23 mouse cellular contexts compared by ENCODE assay signal in genomic region chr8:121699936-121700335, GRCm38 (mm10). TPM values are rescaled to one million over a fixed set of nuclear protein-coding genes. Genes with fewer than 3 reads are reported as not detected.
DNase-seq lines count a peak whose midpoint lies in the region; ATAC-seq lines count a peak whose summit lies in the region.
"Had no signal": no experiment of that assay in that cellular context is flagged by ENCODE, and none has a peak within 500 bp of the region (broad histone marks: within the 10 kb centered on the region; RNA-seq: fewer than 3 reads in every experiment).

No protein-coding gene starts in this region.

- H3K9me3 ChIP-seq in forebrain, embryonic 12.5 days: no peaks in the 10 kb centered on the region
- H3K9me3 ChIP-seq: embryonic facial prominence, embryonic 13.5 days; forebrain, embryonic 13.5 days; heart, embryonic 13.5 days had no signal

- H3K4me2 ChIP-seq in forebrain, embryonic 12.5 days: no peak overlapping the region
- H3K4me2 ChIP-seq: embryonic facial prominence, embryonic 13.5 days; forebrain, embryonic 13.5 days; heart, embryonic 13.5 days; hindbrain, embryonic 14.5 days had no signal

- no peak for DNase-seq in cerebellum, postnatal 4 days (ENCODE audit: low spot score in 2 of 2)
- DNase-seq in cerebellum, adult 11-12 months: peak; percentile 98
- peak; percentile 98 for DNase-seq in cerebellum, adult 9-10 months
- peak; percentile 99 for DNase-seq in cerebellum, postnatal 25 days
- DNase-seq in heart, adult 8-10 months (ENCODE audit: low spot score): no peak
- DNase-seq: adrenal gland, postnatal 10 days; B cell, adult 2 months; forebrain, postnatal 0 days; gastrocnemius, adult 2 months; gastrocnemius, postnatal 25 days; kidney, adult 2 months had no signal

- no peak overlapping the region for H3K9ac ChIP-seq in forebrain, embryonic 12.5 days
- H3K9ac ChIP-seq: embryonic facial prominence, embryonic 13.5 days; forebrain, embryonic 13.5 days; forebrain, postnatal 0 days; heart, embryonic 13.5 days; hindbrain, embryonic 14.5 days had no signal

- peak; percentile 91 for ATAC-seq in cerebellum, adult (ENCODE audit: insufficient number of reproducible peaks, low FRiP score, low TSS enrichment)
- no peak for ATAC-seq in forebrain, embryonic 12.5 days (ENCODE audit: low FRiP score)
- ATAC-seq in megakaryocyte, adult 5-6 weeks (ENCODE audit: poor library complexity, severe bottlenecking): no peak
- ATAC-seq: CD4-positive, CD25-positive, alpha-beta regulatory T cell, adult 4 months; forebrain, embryonic 13.5 days; forebrain, postnatal 0 days; intestine, embryonic 16.5 days had no signal

- peaks cover 18% of the 10 kb centered on the region for H3K4me1 ChIP-seq in forebrain, embryonic 12.5 days

- no peaks in the 10 kb centered on the region for H3K27me3 ChIP-seq in forebrain, embryonic 12.5 days
- H3K27me3 ChIP-seq: embryonic facial prominence, embryonic 13.5 days; forebrain, embryonic 13.5 days had no signal

- no peak overlapping the region for H3K27ac ChIP-seq in forebrain, embryonic 12.5 days
- H3K27ac ChIP-seq: embryonic facial prominence, embryonic 13.5 days; forebrain, embryonic 13.5 days; gastrocnemius, adult 2 months; heart, embryonic 13.5 days; hindbrain, embryonic 14.5 days had no signal

- H3K36me3 ChIP-seq in forebrain, embryonic 12.5 days (replicated peaks): no peaks in the 10 kb centered on the region
- H3K36me3 ChIP-seq: embryonic facial prominence, embryonic 13.5 days; G1E; heart, embryonic 13.5 days had no signal

- H3K4me3 ChIP-seq in forebrain, embryonic 12.5 days (replicated peaks): no peak overlapping the region
- H3K4me3 ChIP-seq: embryonic facial prominence, embryonic 13.5 days; forebrain, embryonic 13.5 days; gastrocnemius, adult 2 months; heart, embryonic 13.5 days had no signal

- WGBS in forebrain, embryonic 12.5 days: 95% methylated on average over 2 of the region's 2 CpGs

RNA-seq across cellular contexts. Expression of gene Jph3, which starts 29.5 kb away (rescaled TPM):
- 27.4 and 30.1 TPM in 2 replicates for polyA plus RNA-seq in forebrain, embryonic 12.5 days (2016; fragmentation: Nextera tagmentation; extraction: Ambion mirVana)
- 0.07 and 0.11 TPM in 2 replicates for total RNA-seq in megakaryocyte, adult 5-6 weeks (2015)
- 0.18 TPM in 1 of 2 replicates, not detected in the other for total RNA-seq in megakaryocyte, adult 5-6 weeks (2017)
- under 1 TPM in 1 of 4 experiments, not detected in 3; 0.16 TPM for total RNA-seq in heart, adult 8-10 months (2022)
- total RNA-seq: gastrocnemius, adult 2 months; gastrocnemius, postnatal 25 days; granulocyte monocyte progenitor cell, adult 5-6 weeks; hematopoietic stem cell, adult 5-6 weeks had no signal
- polyA plus RNA-seq: G1E had no signal

RNA-seq across cellular contexts. Expression of gene Zcchc14, which starts 47.2 kb away (rescaled TPM):
- polyA plus RNA-seq in forebrain, embryonic 12.5 days (2016; fragmentation: Nextera tagmentation; extraction: Ambion mirVana): 28.3 and 30.5 TPM in 2 replicates
- 0.36 and 0.56 TPM in 2 replicates for total RNA-seq in megakaryocyte, adult 5-6 weeks (2015)
- total RNA-seq in megakaryocyte, adult 5-6 weeks (2017): 0.04 and 0.99 TPM in 2 replicates
- total RNA-seq in heart, adult 8-10 months (2022): 10 to 100 TPM; 23.7 to 30.9 (median 26.2) TPM
- total RNA-seq: granulocyte monocyte progenitor cell, adult 5-6 weeks had no signal
- polyA plus RNA-seq: G1E had no signal

Comparison
In these comparisons a context has a peak if more than half of its experiments do, and no peak if none do; other contexts are left out.
1. DNase-seq: peak in cerebellum, adult 11-12 months (single experiment), cerebellum, adult 9-10 months (single experiment) and cerebellum, postnatal 25 days (2 of 2); none in cerebellum, postnatal 4 days (0 of 2) and heart, adult 8-10 months (single experiment).
2. RNA of gene Zcchc14, which starts 47.2 kb away (total RNA-seq): 23.7 to 30.9 TPM in heart, adult 8-10 months; 0.04 to 0.99 TPM in megakaryocyte, adult 5-6 weeks; every median in the first group is over 10 times any median in the second.